Mouse (Mus musculus) lung, embryonic 16.5 days (tissue): ENCODE measurements at regions not wholly inside any gene's neighbourhood (a gene's known extent, or its start where the extent isn't known, plus 50 kb on each side); places are given as distances from the start of the nearest gene placed in this dataset.

Experiments used
- ATAC-seq: fragments of 200-750 bp; cut with Nextera tagmentation; 2 replicates; pipeline ENCODE4 v1.8.0; 2017; ENCODE audit warnings: low read depth, mild to moderate bottlenecking, moderate library complexity
- H3K27ac ChIP-seq: fragments of 300-500 bp; sonication (generic); 2 replicates; pipeline ENCODE4 v1.5.1; 2014; ENCODE audit warnings: mild to moderate bottlenecking, control low read depth, low read length
- H3K27me3 ChIP-seq: fragments of 300-500 bp; sonication (generic); 2 replicates; pipeline ENCODE4 v1.6.1; 2014; ENCODE audit warnings: low read depth, low read length, mixed read lengths; ENCODE audit not compliant: control insufficient read depth, insufficient read depth
- H3K36me3 ChIP-seq: fragments of 300-500 bp; sonication (generic); 2 replicates; pipeline ENCODE4 v1.6.1; 2014; ENCODE audit warnings: low read length; ENCODE audit not compliant: control insufficient read depth, insufficient read depth
- H3K4me1 ChIP-seq: fragments of 300-500 bp; sonication (generic); replicated peaks from 2 replicates; pipeline ENCODE4 v1.6.1; 2014; ENCODE audit warnings: low read length, mixed read lengths; ENCODE audit not compliant: control insufficient read depth, insufficient read depth
- H3K4me2 ChIP-seq: fragments of 300-500 bp; sonication (generic); 2 replicates; pipeline ENCODE4 v1.6.1; 2014; ENCODE audit warnings: low read depth, low read length, control low read depth
- H3K4me3 ChIP-seq: fragments of 300-500 bp; sonication (generic); 2 replicates; pipeline ENCODE4 v1.5.1; 2014; ENCODE audit warnings: mild to moderate bottlenecking, low read length, control low read depth
- H3K9ac ChIP-seq: fragments of 300-500 bp; sonication (generic); 2 replicates; pipeline ENCODE4 v1.6.1; 2014; ENCODE audit warnings: low read length, control low read depth
- H3K9me3 ChIP-seq: fragments of 300-500 bp; sonication (generic); 2 replicates; pipeline ENCODE4 v1.6.1; 2016; ENCODE audit warnings: low read length; ENCODE audit not compliant: control insufficient read depth
- WGBS: fragments of 180-500 bp; shearing (Covaris S2); extraction: QIAGEN DNeasy Blood & Tissue Kit; methylation state at CpG from one replicate; pipeline ENCODE4 v1.1.7; 2014; 5-methylcytosine and 5-hydroxymethylcytosine counted together

DNA sequence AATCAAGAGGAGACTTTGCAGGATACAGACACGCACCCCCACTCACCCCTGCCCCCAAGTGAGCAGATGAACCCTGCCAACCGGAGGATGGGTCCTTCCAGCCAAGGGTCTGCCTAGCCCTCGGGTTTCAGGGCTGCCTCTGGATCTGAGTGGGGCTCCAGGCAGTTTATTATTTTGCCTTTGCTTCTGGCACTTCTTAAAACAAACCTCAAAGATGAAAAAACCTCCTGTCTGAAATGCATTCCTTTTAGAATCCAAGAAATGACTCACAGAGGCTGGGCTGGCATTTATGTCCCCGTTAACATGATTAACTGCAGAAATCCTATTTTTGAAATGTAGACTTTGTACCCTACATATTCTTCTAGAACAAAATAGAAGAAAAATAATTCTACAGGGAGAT is 76.3 kb downstream of the Ets2 start:
- no peaks in the 10 kb centered on the region for H3K36me3 ChIP-seq
- no peak for ATAC-seq
- no peak overlapping the region for H3K27ac ChIP-seq
- H3K4me3 ChIP-seq: no peak overlapping the region
- H3K27me3 ChIP-seq: no peaks in the 10 kb centered on the region
- no peak overlapping the region for H3K9ac ChIP-seq
- no peaks in the 10 kb centered on the region for H3K4me1 ChIP-seq
- H3K9me3 ChIP-seq: no peaks in the 10 kb centered on the region
- H3K4me2 ChIP-seq: no peak overlapping the region
- WGBS: 49% methylated on average over 4 of the region's 4 CpGs

DNA sequence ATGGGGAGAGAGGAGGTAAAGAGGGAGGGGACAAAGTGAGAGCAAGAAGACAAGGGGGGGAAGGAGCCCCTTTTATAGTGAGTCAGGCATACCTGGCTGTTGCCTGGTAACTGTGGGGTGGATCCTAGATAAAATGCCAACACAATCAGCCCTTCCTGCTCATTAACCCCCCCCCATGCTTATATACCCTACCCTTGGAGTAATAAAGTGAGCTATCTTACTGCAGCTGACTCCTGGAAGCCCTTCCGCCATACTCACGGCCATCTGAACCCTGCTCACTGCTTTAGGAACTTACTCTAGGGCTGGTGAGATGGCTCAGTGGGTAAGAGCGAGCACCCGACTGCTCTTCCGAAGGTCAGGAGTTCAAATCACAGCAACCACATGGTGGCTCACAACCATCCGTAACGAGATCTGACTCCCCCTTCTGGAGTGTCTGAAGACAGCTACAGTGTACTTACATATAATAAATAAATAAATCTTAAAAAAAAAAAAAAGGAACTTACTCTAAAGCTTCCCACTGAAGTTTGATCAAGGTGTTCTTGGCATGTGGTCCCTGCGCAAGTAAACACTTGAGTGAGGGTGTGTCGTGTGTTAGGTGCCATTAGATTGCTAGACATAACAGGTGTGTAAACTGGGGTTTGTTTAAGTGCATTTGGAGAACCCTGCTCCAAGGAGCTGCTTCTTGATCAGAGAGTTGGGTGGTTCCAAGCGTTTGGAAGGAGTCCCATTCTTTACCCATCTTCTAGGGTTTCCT is 74.9 kb downstream of the Ets2 start:
- no peaks in the 10 kb centered on the region for H3K27me3 ChIP-seq
- H3K4me2 ChIP-seq: no peak overlapping the region
- no peak overlapping the region for H3K9ac ChIP-seq
- H3K27ac ChIP-seq: no peak overlapping the region
- H3K4me3 ChIP-seq: no peak overlapping the region
- H3K9me3 ChIP-seq: no peaks in the 10 kb centered on the region
- 63% methylated on average over 10 of the region's 10 CpGs for WGBS
- peaks cover 3% of the 10 kb centered on the region; the same call in 1 of the 2 replicates for H3K4me1 ChIP-seq
- peak; percentile 69 for ATAC-seq
- no peaks in the 10 kb centered on the region for H3K36me3 ChIP-seq

DNA sequence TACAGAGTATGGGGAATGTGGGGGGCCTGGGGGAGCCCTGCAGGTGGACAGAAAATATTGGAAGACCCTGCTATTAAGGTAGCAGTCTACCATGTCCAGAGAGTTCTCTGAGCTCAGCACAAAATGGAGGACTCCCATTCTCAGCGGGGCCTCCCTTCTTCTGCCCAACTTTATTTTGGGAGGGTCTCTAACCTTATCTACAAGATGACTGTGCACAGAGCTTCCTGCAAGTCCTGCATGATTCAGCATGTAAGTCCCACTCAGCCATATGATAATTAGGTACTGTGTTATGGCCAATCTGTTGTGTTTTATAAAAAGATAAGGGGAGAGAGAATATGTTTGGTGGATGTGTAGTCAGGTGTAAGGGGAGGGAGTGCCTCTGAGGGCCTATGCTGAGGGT is 74.1 kb downstream of the Ets2 start:
- H3K27ac ChIP-seq: no peak overlapping the region
- H3K4me1 ChIP-seq: peaks cover 5% of the 10 kb centered on the region; the same call in 1 of the 2 replicates
- H3K9ac ChIP-seq: no peak overlapping the region
- WGBS: 95% methylated on average over 1 of the region's 1 CpGs
- H3K4me3 ChIP-seq: no peak overlapping the region
- H3K4me2 ChIP-seq: no peak overlapping the region
- H3K9me3 ChIP-seq: no peaks in the 10 kb centered on the region
- H3K36me3 ChIP-seq: no peaks in the 10 kb centered on the region
- no peak for ATAC-seq
- H3K27me3 ChIP-seq: no peaks in the 10 kb centered on the region

DNA sequence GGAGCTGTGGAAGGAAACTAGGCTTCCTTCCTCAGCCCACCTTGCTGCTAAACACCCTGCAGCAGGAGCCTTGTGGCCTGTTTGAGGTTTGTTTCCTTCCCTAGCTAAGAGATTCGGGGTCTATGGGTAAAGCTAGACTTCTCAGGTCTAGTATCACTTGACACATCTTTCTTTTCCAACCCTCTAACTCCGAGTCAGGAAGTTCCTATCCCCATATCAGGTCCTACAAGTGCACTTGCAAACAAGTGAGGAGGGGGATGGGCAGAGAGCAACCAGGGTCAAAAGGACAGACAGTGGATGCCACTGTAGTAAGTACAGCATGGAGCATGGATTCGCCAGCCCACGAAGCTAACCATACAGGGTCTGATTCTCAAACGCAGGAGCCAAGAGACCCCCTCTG is 73.5 kb downstream of the Ets2 start:
- Histone ChIP-seq H3K4me2 (no peak overlapping the region), H3K9ac (no peak overlapping the region), H3K9me3 (no peaks in the 10 kb centered on the region), H3K4me3 (no peak overlapping the region), H3K4me1 (peaks cover 8% of the 10 kb centered on the region; the same call in 1 of the 2 replicates), H3K36me3 (no peaks in the 10 kb centered on the region), H3K27ac (no peak overlapping the region), H3K27me3 (no peaks in the 10 kb centered on the region)
- ATAC-seq: no peak
- 65% methylated on average over 5 of the region's 5 CpGs for WGBS

DNA sequence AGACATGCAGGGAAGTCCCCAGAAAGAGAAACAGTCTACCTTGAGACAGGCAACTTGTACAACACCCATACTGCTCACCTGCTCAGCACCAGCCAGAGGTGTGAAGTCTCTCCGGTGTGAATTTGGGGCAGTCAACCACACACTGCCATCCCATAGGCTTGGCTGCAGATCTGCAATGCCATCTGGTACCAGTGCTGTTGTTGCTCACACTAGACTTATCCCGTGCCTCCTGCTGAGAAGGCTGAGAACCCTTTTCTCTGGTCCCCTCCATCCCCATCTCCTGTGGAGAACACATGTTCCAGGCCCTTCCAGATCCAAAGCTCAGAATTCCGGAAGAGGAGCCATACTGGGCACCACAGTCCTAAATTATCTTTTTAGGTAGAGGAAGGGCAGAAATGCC is 71.3 kb downstream of the Ets2 start:
- H3K9ac ChIP-seq: no peak overlapping the region
- no peaks in the 10 kb centered on the region for H3K27me3 ChIP-seq
- no peaks in the 10 kb centered on the region for H3K9me3 ChIP-seq
- no peak for ATAC-seq
- H3K4me2 ChIP-seq: no peak overlapping the region
- H3K36me3 ChIP-seq: no peaks in the 10 kb centered on the region
- H3K4me3 ChIP-seq: no peak overlapping the region
- no peak overlapping the region for H3K27ac ChIP-seq
- WGBS: 86% methylated on average over 3 of the region's 3 CpGs
- peaks cover 19% of the 10 kb centered on the region for H3K4me1 ChIP-seq
